Mouse (Mus musculus) gastrocnemius, adult 8-10 months (tissue): ENCODE measurements around the gene Cry2. TPM values are rescaled to one million over a fixed set of nuclear protein-coding genes. Genes with fewer than 3 reads are reported as not detected.
"Not testable (repeated sequence)": the region's sequence is repeated elsewhere in the genome, so short reads cannot be mapped to it uniquely, and the experiment has no call there.

Experiments
- DNase-seq, 2 experiments: peaks; one replicate each; pipeline ENCODE4 v3.0.0; 2022; ENCODE audit warnings: low spot score in 2 of 2
- total RNA-seq, 4 experiments: library from RNA; stranded (reverse); gene quantifications; 2 replicates each; pipeline ENCODE4 v1.2.4; 2022

The Cry2 gene
- total RNA-seq, result 10 to 100 TPM; 27.5 to 34.6 (median 31.3) TPM

- peak; percentile 99 for DNase-seq
Observed at GRCm38 (mm10) chr2:92433578-92434374, at the start of gene Cry2. Gene Cry2, minus strand, starts transcription at chr2:92434043.

GRCm38 (mm10) chr2:92483505-92483904, 49.7 kb upstream of the Cry2 start:
- DNase-seq, result no peak

GRCm38 (mm10) chr2:92482551-92482950, 48.7 kb upstream of the Cry2 start:
- no peak for DNase-seq

DNA sequence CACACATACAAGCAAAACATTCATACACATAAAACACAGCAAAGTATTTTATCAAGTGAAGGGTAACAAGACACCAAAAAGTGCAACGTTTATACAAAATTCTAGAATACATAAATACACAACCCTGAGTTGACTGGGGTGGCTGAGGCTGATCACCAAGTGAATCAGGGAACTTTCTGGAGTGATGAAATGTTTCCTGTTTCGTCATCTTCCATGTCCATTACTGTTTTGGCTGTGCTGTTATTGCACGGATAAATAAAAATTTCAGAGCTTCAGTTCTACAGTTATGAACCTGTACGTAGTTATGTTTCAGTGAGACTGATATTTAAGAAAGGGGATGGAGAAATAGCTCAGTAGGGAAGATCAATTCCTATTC, 44.5 kb upstream of the Cry2 start:
- DNase-seq, result no peak

DNA sequence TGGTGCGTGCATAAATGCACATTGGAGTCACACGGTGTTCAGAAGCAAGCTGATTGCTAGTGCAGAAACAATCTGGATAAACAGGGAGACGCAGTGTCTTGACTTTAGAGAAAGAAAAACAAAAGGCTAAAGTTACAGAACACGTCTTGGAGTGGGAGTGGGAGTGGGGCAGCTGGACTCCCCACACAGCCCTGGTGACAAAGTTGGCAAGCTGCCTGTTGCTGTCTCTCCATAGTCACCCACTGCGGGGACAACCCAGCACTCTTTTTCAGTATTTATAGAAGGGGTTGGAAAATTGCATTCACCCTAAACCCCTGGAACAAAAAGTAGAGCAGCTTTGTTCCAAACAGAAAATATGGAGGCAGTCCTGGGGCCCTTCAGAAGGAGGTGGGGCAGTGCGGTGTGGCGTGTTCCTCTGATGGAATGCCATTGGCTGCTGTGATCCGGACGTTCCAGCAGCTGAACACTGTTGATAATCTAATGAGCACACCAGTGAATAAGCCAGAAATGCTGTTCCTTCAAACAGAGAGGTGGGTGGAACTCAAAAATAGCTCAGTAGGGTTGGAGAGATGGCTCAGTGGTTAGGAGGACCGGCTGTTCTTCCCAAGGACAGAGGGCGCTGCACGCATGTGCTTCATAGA, 43.9 kb upstream of the Cry2 start:
- no peak for DNase-seq

DNA sequence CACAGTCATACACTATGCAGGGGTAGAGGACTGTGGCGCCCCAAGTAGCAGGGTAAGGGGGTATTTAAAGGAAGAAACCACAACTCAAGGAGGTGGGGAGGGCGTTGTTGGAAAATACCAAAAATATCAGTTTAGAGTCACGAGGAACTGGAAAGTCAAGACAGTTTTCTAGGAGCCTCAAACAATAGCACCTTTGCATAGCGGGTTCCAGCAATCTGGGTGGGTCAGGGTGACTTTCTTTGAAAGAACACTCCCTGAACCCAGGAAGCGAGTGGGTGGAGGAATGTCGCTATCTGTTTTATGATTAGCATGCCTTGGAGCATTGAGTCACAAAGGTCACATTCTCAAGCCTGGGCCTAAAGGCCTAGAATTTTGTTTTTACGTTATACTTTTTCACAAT, 42.7 kb upstream of the Cry2 start:
- not testable (repeated sequence) for DNase-seq

GRCm38 (mm10) chr2:92475711-92476110, 41.9 kb upstream of the Cry2 start:
- DNase-seq, result no peak

DNA sequence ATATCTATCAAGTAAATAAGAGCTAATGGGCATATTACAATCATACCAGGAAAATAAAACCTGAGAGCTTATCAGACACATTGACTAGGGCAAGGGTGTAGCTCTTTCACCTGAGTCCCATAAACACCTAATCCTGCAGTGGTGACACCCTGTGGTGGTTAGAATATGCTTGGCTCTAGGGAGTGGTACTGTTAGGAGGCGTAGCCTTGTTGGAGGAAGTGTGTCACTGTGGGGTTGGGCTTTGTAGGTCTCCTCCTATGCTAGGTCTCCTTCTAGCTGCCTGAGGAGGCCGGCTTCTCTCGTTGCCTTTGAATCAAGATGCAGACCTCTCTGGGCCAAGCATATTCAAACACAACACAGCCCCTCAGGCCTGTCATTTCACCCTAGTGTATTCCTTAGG, 41.1 kb upstream of the Cry2 start:
- no peak for DNase-seq

DNA sequence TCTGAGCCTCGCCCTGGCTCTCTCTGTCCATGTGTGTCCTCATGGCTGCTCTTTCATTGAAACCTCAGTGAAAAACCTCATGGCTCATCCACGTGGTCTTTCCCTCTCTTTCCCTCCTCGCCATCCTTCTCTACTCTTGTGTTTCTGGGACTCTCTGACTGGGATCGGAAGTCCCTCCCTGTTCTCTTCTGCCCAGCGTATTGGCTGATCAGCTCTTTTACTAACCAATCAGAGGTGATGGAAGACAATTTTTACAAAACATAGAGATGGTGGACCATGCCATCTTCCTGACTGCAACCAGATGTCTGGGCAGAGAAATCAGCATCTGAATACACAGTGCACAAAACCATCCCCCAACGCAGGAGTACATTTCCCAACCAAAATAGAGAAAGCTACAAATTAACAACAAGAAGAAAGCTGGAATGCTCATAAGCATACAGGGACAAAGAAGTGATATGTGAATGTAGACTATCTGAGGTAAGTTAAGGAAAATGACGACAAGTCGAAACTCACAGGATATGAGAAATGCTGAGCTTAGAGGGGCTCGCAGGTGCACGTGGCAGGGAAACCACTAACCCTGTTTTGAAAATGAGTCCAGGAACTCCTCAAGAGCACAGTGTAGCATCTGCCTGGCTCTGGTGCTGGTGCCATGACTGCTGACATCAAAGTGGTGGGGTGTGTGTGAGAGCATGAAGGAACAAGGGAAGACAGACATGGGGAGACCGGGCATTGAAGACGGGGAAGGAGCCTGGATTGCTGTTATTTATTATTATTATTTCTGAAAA, 38.2 kb upstream of the Cry2 start:
- DNase-seq, result no peak

DNA sequence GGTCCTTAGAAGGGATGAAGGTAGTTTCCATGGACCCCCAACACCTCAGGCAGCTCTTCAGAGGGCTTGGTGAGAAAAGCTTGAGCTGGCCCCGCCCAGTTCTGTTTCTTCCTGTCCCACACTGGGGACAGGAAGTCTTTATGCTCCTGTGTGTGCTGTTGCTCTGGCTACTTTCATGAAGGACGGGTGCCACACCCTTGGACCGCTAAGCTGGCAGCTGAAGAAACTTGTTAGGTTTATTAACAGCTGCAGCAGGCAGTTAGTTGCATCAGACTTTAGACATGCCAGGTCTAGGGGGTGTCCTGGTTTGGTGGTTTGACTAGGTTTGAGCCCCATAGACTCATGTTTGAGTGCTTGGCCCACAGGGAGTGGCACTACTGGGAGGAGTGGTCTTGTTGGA, 30.8 kb upstream of the Cry2 start:
- no peak for DNase-seq

GRCm38 (mm10) chr2:92461215-92461614, 27.4 kb upstream of the Cry2 start:
- no peak for DNase-seq

DNA sequence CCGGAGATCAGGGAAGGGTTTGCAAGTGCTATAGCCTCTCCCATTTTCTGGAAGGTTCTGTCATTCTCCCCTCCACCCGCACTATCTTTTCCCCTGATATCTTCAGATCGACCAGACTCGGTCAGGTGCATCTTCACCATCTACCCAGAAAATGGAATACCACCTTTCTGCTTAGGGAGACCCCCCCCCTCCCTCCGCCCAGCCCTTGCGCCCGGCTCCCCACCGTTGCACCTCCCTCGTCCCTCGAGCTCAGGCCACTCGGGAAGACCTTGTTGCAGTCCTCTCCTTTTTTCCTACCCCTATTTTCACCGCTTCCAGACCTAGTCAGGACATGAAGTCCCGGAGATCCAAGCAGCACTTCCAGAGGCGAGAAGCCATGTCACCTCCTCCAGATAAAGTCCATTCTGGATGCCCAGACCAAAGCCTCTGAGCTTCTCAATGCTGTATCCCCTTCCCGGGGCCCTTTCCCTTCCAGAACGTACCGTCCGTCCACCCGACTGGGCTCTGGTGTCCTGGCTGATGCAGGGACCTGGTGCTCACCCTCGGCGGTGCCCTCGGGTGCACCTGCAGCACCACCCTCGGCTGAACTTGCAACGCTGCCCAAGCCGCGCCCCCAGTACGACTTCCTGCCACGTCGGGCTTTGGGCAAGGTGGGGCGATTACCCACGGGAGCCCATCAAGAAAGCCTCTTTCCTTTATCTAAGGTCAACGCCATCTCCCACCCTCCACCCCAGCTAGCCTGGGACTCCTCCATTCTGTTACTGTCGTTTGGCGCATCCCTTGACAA, 26.3 kb upstream of the Cry2 start, which contains the start of gene Slc35c1:
TSS of gene Slc35c1 (minus strand) at position 618 of the 787 bp plus-strand sequence.
- DNase-seq, result peak in 1 of 2 experiments; percentile 16

- peak; percentile 48 to 61 for DNase-seq
Observed at GRCm38 (mm10) chr2:92459141-92459920, 25.5 kb upstream of the Cry2 start.

- no peak for DNase-seq
Observed at GRCm38 (mm10) chr2:92458481-92458880, 24.6 kb upstream of the Cry2 start.

- DNase-seq, result no peak
Observed at GRCm38 (mm10) chr2:92456970-92457530, 23.2 kb upstream of the Cry2 start.

- DNase-seq, result no peak
Observed at GRCm38 (mm10) chr2:92455704-92456103, 21.9 kb upstream of the Cry2 start.

DNA sequence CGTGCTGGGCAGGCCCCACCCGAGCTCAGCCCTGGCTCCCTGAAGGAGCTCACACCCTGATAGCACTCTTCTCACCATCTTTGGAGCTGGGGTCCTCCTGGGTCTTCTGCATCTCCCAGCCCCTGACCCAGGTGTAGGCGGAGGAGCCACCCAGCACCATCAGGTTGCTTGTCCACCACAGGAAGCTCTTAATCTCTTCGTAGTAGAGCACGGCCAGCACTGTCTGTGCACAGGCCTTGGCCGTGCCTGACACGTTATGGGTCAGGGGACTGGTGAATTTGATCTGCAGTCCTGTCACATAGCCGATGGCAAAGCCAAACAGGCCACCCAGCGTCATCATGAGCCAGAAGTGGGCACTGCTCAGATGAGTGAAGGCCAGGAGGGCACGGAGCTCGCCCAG, 20.3 kb upstream of the Cry2 start:
- no peak for DNase-seq

DNA sequence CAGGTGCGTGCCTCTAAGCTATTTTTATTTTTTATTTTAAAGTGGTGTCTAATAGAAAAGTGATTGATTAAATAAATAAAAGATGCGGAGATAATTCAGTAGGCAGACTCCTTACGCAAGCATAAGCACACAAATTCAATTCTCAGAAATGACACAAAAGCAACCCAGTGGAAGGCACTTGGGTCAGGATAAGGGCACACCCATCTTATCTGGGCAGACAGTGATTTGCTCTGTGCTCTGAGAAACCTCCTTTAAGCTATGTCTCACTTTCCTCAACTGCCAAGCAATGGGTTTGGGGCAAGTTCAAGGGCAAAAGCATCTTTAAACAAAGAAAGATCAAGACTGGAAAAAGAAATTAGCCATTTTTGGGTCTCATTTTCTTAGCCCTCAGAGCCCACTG, 17.3 kb upstream of the Cry2 start:
- DNase-seq, result no peak

DNA sequence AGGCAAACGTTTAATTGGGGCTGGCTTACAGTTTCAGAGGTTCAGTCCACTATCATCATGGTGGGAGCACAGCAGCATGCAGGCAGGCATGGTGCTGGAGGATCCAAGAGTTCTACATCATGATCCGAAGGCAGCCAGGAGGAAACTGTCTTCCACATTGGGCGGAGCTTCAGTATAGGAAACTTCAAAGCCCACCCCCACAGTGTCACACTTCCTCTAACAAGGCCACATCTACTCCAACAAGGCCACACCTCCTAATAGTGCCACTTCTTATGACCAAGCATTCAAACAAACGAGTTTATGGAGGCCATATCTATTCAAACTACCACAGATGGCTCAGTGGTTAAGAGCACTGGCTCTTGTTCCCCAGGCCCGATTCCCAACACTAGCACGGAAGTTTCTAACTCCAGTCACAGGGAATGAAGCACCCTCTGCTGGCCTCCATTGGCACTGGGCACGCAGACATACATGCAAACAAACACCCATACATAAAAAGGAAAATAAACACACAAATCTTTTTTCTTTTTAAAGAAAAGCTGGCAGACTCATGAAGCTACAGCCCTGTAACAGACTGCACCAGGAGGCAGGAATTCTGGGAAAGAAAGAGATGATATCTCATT, 13.4 kb upstream of the Cry2 start:
- no peak for DNase-seq

DNA sequence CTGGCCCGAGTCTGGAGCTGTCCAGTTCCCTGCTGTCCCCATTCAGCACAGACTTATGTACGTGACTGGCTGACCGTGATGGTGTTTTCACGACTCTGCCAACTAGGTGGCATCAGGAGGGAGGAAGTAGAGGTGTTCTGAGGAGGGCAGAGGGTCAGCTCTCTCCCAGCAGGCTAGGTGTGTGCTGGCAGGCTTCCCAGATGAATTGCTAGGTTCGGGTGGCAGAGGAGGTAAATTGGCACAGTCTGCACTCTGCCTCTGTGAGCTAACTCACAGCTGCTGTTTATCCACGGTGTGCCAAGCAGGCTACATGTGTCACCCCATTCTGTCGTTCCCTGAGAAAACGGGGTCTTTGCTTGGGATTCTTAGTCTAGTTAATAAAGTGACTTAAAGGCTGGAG, 12.8 kb upstream of the Cry2 start:
- no peak for DNase-seq
